Mouse (Mus musculus) hindbrain, embryonic 10.5 days (tissue): ENCODE data around the gene Sik2. TPM values are rescaled to one million over a fixed set of nuclear protein-coding genes. Genes with fewer than 3 reads are reported as not detected.
A peak's percentile ranks its signal among the peaks of the same experiment; 100 is the strongest.

ENCODE experiments used
- DNase-seq: peaks from one replicate; pipeline ENCODE4 v3.0.0-alpha.2; 2017; ENCODE audit warnings: low spot score
- H3K27ac ChIP-seq: fragments of 300-500 bp; sonication (generic); 2 replicates; pipeline ENCODE4 v1.5.1; 2016; ENCODE audit warnings: mild to moderate bottlenecking, moderate library complexity
- H3K27me3 ChIP-seq: fragments of 300-500 bp; sonication (generic); 2 replicates; pipeline ENCODE4 v1.6.1; 2016; ENCODE audit warnings: mild to moderate bottlenecking; ENCODE audit not compliant: poor library complexity, insufficient read depth, severe bottlenecking
- H3K36me3 ChIP-seq: fragments of 300-500 bp; sonication (generic); 2 replicates; pipeline ENCODE4 v1.6.1; 2016; ENCODE audit warnings: mild to moderate bottlenecking, moderate library complexity
- H3K4me1 ChIP-seq: fragments of 300-500 bp; sonication (generic); replicated peaks from 2 replicates; pipeline ENCODE4 v1.6.1; 2016; ENCODE audit warnings: mild to moderate bottlenecking
- H3K4me3 ChIP-seq: fragments of 300-500 bp; sonication (generic); 2 replicates; pipeline ENCODE4 v1.5.1; 2016; ENCODE audit warnings: mild to moderate bottlenecking, moderate library complexity
- H3K9me3 ChIP-seq: fragments of 300-500 bp; sonication (generic); 2 replicates; pipeline ENCODE4 v1.6.1; 2016; ENCODE audit warnings: mild to moderate bottlenecking, moderate library complexity
- WGBS: fragments of 180-500 bp; shearing (Covaris S2); methylation state at CpG from one replicate; pipeline ENCODE4 v1.1.7; 2016; 5-methylcytosine and 5-hydroxymethylcytosine counted together
- polyA plus RNA-seq: library from polyadenylated mRNA; unstranded; fragments of >200 nt; fragmentation: Nextera tagmentation; extraction: Ambion mirVana; gene quantifications from 2 replicates; pipeline ENCODE4 v1.2.1, GENCODE M21; 2016

The Sik2 gene
- 14.2 and 14.7 TPM in 2 replicates for polyA plus RNA-seq

GRCm38 (mm10) chr9:51008841-51009655, at the start of gene Sik2:
Sik2 (minus strand) TSS chr9:51009073.
- Histone ChIP-seq H3K27ac (peak within 1 kb of the TSS; percentile 93), H3K9me3 (no peaks in the 10 kb centered on the region), H3K36me3 (no peaks in the 10 kb centered on the region), H3K27me3 (peaks cover 21% of the 10 kb centered on the region), H3K4me3 (peak within 1 kb of the TSS; percentile 89), H3K4me1 (peaks cover 27% of the 10 kb centered on the region)
- under 1% methylated on average over 80 of the region's 85 CpGs for WGBS
- DNase-seq, result peak; percentile 95

GRCm38 (mm10) chr9:51056360-51057324, 47.8 kb upstream of the Sik2 start:
- no peak overlapping the region for H3K4me3 ChIP-seq
- no peaks in the 10 kb centered on the region for H3K36me3 ChIP-seq
- H3K27me3 ChIP-seq, result no peaks in the 10 kb centered on the region
- DNase-seq, result no peak
- no peak overlapping the region for H3K27ac ChIP-seq
- WGBS, result 74% methylated on average over 3 of the region's 3 CpGs
- H3K9me3 ChIP-seq, result no peaks in the 10 kb centered on the region
- no peaks in the 10 kb centered on the region for H3K4me1 ChIP-seq

DNA sequence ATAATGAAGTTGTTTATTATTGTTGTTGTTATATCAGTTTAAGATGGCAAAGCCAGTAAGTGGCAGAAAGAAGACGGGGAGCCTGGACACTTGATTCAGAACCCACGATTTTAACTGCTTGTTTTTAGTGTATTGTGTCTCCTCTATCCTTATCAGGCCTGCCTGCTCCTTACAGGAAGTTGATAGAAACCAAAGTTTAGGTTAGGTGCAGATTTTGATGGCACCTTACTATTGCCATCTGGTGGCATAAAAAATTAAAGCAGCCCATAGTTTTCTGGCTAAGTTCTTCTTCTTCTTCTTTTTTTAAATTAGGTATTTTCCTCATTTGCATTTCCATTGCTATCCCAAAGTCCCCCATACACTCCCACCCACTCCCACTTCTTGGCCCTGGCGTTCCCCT, 43.3 kb upstream of the Sik2 start:
- Histone ChIP-seq H3K36me3 (no peaks in the 10 kb centered on the region), H3K4me3 (no peak overlapping the region)
- DNase-seq, result no peak

DNA sequence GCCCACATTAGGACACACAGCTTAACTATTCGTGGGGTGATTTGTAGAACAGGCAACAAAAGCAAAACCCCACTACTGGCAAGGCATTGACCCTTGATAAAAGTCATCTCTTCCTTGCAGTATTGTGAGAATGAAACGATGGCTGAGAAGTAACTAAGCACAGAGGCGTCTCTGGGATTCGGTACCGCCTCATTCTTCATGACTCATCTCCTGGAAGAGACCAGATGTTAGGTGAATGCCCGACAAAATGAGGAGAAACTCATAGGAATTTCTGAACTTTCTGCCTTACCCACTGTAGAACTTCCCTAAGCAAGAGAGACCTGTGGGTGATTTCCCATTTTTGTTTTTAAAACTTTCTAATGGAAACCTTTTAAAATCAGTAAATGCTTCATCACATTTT, 33.3 kb upstream of the Sik2 start:
- H3K4me1 ChIP-seq, result no peaks in the 10 kb centered on the region
- H3K9me3 ChIP-seq, result no peaks in the 10 kb centered on the region
- DNase-seq, result no peak
- H3K27me3 ChIP-seq, result no peaks in the 10 kb centered on the region
- WGBS, result 86% methylated on average over 6 of the region's 6 CpGs
- H3K36me3 ChIP-seq, result no peaks in the 10 kb centered on the region
- H3K4me3 ChIP-seq, result no peak overlapping the region
- no peak overlapping the region for H3K27ac ChIP-seq

More for the DNA sequence above, 43.3 kb upstream of the Sik2 start:
- Histone ChIP-seq H3K4me1 (no peaks in the 10 kb centered on the region), H3K27ac (no peak overlapping the region), H3K9me3 (no peaks in the 10 kb centered on the region), H3K27me3 (no peaks in the 10 kb centered on the region)
- WGBS, result 69% methylated on average over 3 of the region's 3 CpGs

- Histone ChIP-seq H3K36me3 (no peaks in the 10 kb centered on the region), H3K27me3 (no peaks in the 10 kb centered on the region), H3K4me3 (no peak overlapping the region), H3K9me3 (no peaks in the 10 kb centered on the region), H3K4me1 (no peaks in the 10 kb centered on the region), H3K27ac (no peak overlapping the region)
- 92% methylated on average over 7 of the region's 7 CpGs for WGBS
- no peak for DNase-seq
Measured at GRCm38 (mm10) chr9:51041491-51041980, 32.7 kb upstream of the Sik2 start.

DNA sequence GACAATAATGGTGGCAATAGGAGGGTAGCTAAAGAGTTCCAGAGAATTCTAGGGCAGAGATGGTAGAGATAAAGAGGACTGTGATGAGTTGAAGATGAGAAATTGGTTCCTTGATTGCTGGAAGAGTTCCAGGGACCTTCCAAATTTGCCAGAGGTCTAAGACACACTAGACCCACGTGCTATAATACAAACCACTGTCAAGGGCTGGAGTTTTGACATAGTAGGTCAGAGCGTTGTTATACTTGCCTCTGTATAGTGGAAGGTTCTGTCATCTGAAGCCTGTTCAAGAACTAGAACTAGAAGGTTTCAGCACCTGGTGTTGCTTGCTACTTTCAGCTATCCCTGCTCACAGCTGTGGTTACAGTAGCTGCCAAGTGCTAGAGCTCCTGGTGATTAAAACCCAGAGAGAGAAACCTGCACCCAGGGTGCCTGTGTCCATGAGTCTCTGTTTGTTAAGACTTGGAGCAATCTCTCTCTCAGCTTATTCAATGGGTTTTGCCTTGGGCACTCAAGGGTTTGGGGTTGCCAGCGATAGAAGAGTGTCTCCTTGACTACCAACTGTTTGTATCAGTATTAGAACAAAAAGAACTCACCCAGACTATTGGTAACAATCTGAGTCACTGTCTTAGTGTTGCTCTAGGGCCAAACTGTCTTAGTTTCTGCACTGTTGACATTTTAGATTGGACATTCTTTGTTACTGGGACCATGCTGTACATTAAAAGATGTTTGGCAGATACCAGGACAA, 24.1 kb upstream of the Sik2 start:
- 80% methylated on average over 3 of the region's 3 CpGs for WGBS
- Histone ChIP-seq H3K36me3 (no peaks in the 10 kb centered on the region), H3K27me3 (no peaks in the 10 kb centered on the region), H3K9me3 (no peaks in the 10 kb centered on the region), H3K4me3 (no peak overlapping the region), H3K27ac (no peak overlapping the region), H3K4me1 (no peaks in the 10 kb centered on the region)
- no peak for DNase-seq

- no peak for DNase-seq
- Histone ChIP-seq H3K27me3 (no peaks in the 10 kb centered on the region), H3K4me3 (no peak overlapping the region), H3K4me1 (no peaks in the 10 kb centered on the region), H3K9me3 (no peaks in the 10 kb centered on the region), H3K36me3 (no peaks in the 10 kb centered on the region), H3K27ac (no peak overlapping the region)
- 65% methylated on average over 8 of the region's 8 CpGs for WGBS
Measured at GRCm38 (mm10) chr9:51032291-51032690, 23.4 kb upstream of the Sik2 start.

GRCm38 (mm10) chr9:51031603-51032002, 22.7 kb upstream of the Sik2 start:
- Histone ChIP-seq H3K36me3 (no peaks in the 10 kb centered on the region), H3K4me3 (no peak overlapping the region), H3K9me3 (no peaks in the 10 kb centered on the region), H3K27me3 (no peaks in the 10 kb centered on the region), H3K27ac (no peak overlapping the region), H3K4me1 (no peaks in the 10 kb centered on the region)
- no peak for DNase-seq
- 80% methylated on average over 6 of the region's 6 CpGs for WGBS

- WGBS, result 52% methylated on average over 1 of the region's 1 CpGs
Measured at GRCm38 (mm10) chr9:51030147-51030546, 21.3 kb upstream of the Sik2 start.

DNA sequence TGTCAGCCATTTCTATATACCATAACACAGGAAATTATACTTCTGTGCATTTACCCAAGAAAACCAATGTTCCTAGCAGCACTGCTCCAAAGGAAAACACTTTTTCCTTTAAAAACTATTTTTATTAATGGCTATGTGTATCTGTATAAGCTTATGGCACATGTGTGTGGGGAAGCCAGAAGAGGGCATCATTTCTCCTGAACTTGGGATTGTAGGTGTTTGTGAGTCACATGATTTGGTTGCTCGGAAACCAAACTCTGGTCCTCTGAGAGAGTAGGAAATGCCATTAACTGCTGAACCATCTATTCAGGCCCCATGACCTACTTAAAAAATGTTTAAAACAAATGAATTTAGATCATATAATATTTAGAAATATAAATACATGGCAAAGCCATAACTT, 18.1 kb upstream of the Sik2 start:
- Histone ChIP-seq H3K27me3 (no peaks in the 10 kb centered on the region), H3K4me3 (no peak overlapping the region), H3K36me3 (no peaks in the 10 kb centered on the region), H3K9me3 (no peaks in the 10 kb centered on the region), H3K4me1 (no peaks in the 10 kb centered on the region), H3K27ac (no peak overlapping the region)
- DNase-seq, result no peak
- WGBS, result 89% methylated on average over 1 of the region's 1 CpGs

More at GRCm38 (mm10) chr9:51030147-51030546, 21.3 kb upstream of the Sik2 start:
- Histone ChIP-seq H3K4me3 (no peak overlapping the region), H3K9me3 (no peaks in the 10 kb centered on the region), H3K27me3 (no peaks in the 10 kb centered on the region), H3K27ac (no peak overlapping the region), H3K36me3 (no peaks in the 10 kb centered on the region), H3K4me1 (no peaks in the 10 kb centered on the region)
- no peak for DNase-seq

DNA sequence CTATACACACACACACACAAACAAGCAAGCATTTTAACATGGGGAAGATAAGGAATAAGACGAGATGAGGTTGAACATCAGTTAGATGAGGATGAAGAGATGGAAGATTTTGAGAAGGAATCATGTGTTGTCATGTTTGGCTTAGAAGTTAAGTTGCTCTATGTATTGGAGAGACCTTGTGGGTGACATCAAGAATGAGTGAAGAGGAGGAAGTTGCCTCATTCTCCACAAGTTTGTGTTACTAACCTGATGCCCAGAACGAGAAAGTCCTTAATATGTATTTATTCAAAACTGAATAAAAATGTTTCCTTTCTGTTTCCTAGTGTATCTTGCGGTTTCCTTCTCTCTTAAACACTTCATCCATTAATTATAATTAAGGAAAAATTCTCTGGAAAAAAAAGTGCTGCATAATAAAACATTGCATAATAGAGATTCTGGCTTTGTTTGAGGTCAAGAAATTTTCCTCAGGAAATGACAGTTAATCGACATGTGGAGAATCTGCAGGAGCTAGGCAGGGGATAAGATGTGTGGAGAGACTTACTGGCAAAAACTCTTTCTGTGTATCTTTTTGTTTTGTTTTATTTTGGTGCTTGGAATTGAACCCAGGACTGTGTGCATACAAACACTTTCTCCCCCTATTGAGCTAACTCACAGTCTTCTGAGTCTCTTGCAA, 12.4 kb upstream of the Sik2 start:
- H3K4me1 ChIP-seq, result no peaks in the 10 kb centered on the region
- H3K27ac ChIP-seq, result no peak overlapping the region
- H3K4me3 ChIP-seq, result no peak overlapping the region
- 87% methylated on average over 4 of the region's 4 CpGs for WGBS
- H3K9me3 ChIP-seq, result no peaks in the 10 kb centered on the region
- no peaks in the 10 kb centered on the region for H3K36me3 ChIP-seq
- no peak for DNase-seq
- H3K27me3 ChIP-seq, result no peaks in the 10 kb centered on the region

GRCm38 (mm10) chr9:51020351-51020750, 11.5 kb upstream of the Sik2 start:
- DNase-seq, result no peak
- Histone ChIP-seq H3K4me3 (no peak overlapping the region), H3K4me1 (no peaks in the 10 kb centered on the region), H3K27ac (no peak overlapping the region), H3K36me3 (no peaks in the 10 kb centered on the region), H3K9me3 (no peaks in the 10 kb centered on the region), H3K27me3 (no peaks in the 10 kb centered on the region)
- 74% methylated on average over 3 of the region's 3 CpGs for WGBS
